Mouse (Mus musculus) B cell, adult 62 days (primary cell): Measurements from ENCODE around the gene Fam170b. TPM values are rescaled to one million over a fixed set of nuclear protein-coding genes. Genes with fewer than 3 reads are reported as not detected.

Experiments
- total RNA-seq: library from RNA; stranded (reverse); gene quantifications from 4 replicates; pipeline ENCODE4 v1.2.4, GENCODE M21; 2023

Gene Fam170b
- not detected in 4 replicates for total RNA-seq

DNA sequence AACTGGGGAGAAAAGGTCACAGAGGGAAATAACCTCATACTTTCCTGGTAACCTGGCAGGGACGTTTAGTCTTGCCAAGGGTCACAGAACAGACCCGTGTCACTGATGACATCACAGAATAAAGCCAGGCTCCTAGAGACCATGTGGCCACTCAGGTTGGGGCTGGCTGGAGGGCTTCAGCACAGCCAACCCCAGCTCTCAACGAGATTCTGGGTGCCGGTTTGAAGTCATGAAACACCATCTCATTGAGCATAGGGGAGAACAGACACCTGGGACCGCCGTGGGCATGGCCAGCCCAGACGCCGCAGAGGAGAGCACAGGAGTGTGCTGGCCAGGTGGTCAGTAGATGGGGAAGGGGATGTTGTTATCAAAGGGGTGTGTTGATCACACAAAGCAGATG is at the start of gene Fam170b:
TSS of gene Fam170b (plus strand) at position 116 of the 400 bp plus-strand sequence.

DNA sequence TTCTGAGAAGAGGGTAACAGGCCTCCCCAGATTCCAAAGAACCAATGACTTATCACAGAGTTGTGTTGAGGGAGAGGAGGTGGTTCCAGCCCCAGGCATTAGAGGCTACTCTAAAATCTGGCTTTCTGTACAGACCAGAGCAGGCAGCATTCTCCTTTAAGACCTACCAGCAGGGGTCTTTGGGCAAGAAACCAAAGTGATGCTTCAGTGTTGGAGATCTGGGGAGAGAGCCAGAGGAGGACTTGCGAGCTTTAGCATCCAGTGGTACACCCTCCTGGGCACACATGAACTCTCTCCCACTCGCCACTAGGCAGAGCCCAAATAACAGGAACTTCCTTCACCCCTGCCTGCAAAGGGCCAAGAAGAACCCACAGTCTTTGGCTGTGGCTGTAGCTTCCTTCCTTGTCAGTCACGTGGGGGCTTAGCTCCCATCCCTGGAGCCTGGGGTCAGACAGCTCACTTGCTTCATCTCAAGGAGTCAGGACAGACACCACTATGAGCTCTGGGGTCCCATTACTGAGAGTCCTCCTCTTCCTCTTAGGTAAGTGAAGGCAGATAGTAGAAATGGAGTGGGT is 48.1 kb upstream of the Fam170b start, which contains the start of gene Tmem273:
TSS of gene Tmem273 (plus strand) at position 408 of the 575 bp plus-strand sequence.

DNA sequence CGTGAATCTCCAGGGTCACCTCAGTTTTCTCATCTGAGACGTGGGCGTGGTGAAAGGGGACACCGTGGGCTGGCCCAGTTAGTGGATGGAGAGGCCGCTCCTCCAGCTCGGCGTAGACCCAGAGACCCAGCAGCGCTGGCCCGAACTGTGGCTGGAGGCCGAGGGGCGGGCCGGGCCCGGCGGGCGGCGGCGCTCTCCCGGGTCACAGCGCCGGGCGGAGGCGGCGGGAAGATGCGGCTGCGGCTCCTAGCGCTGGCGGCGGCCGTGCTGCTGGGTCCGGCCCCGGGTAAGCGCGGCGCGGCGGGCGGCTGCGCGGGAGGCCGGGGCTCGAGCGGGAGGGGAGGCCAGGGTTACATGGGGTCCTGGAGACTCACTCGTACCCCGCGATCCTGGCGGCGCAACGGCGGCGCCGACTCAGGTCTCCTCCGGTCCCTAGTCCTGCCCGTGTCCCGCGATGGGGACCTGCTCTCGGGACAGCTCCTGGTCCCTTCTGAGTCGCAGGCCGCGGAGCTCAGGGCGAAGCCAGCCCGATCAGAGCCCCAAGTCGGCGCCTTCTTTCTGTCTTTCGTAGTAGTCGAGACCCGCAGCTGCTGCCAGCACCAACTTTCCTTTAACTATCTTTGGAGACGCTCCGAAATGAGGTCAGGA is 23.0 kb downstream of the Fam170b start, which contains the start of gene Vstm4:
TSS of gene Vstm4 (plus strand) at position 76 of the 648 bp plus-strand sequence.

Other genes starting within 250 kb of the Fam170b start
- gene Prrxl1, start 234.6 kb upstream of the Fam170b start, total RNA-seq, result not detected in 4 replicates
- 0.36 to 0.60 TPM (median 0.55 TPM) in 4 replicates for gene 3425401B19Rik, start 148.7 kb upstream of the Fam170b start, total RNA-seq
- gene Tmem273, start 48.0 kb upstream of the Fam170b start, total RNA-seq, result 1.9 TPM in 1 of 4 replicates, not detected in the others
- 0.49 TPM in 1 of 4 replicates, not detected in the others for gene Vstm4, start 22.8 kb downstream of the Fam170b start, total RNA-seq
- not detected in 4 replicates for gene Lrrc18, start 157.4 kb downstream of the Fam170b start, total RNA-seq